Mouse (Mus musculus): ENCODE measurements around the gene Rab8a. TPM values are rescaled to one million over a fixed set of nuclear protein-coding genes. Genes with fewer than 3 reads are reported as not detected.

Rab8a gene
- polyA plus RNA-seq, 1 experiment from 2014 or later: 110 TPM

GRCm38 (mm10) chr8:72149056-72149455 is 11.9 kb upstream of the Rab8a start:
- 84% methylated on average over 1 of the region's 1 CpGs for WGBS
- no peak for ATAC-seq (ENCODE audit: insufficient number of reproducible peaks, low FRiP score, low TSS enrichment, low read depth)
- Histone ChIP-seq H3K36me3 (peaks cover 88% of the 10 kb centered on the region), H3K4me3 (no peak overlapping the region), H3K4me2 (no peak overlapping the region), H3K27ac (no peak overlapping the region), H3K9me3 (no peaks in the 10 kb centered on the region), H3K27me3 (no peaks in the 10 kb centered on the region), H3K9ac (no peak overlapping the region), H3K4me1 (no peaks in the 10 kb centered on the region)

- H3K36me3 ChIP-seq: peaks cover 67% of the 10 kb centered on the region
- H3K27me3 ChIP-seq: no peaks in the 10 kb centered on the region
- H3K27ac ChIP-seq: no peak overlapping the region
- no peak overlapping the region for H3K9ac ChIP-seq
- no peaks in the 10 kb centered on the region for H3K4me1 ChIP-seq
- 82% methylated on average over 3 of the region's 3 CpGs for WGBS
- no peak for ATAC-seq (ENCODE audit: insufficient number of reproducible peaks, low FRiP score, low TSS enrichment, low read depth)
- H3K4me2 ChIP-seq: no peak overlapping the region
- no peaks in the 10 kb centered on the region for H3K9me3 ChIP-seq
- no peak overlapping the region for H3K4me3 ChIP-seq
Measured at GRCm38 (mm10) chr8:72151418-72152078, 9.5 kb upstream of the Rab8a start.

GRCm38 (mm10) chr8:72153382-72153781 is 7.6 kb upstream of the Rab8a start:
- Histone ChIP-seq H3K9me3 (no peaks in the 10 kb centered on the region), H3K4me3 (no peak overlapping the region), H3K4me2 (no peak overlapping the region), H3K36me3 (peaks cover 49% of the 10 kb centered on the region), H3K9ac (no peak overlapping the region), H3K4me1 (no peaks in the 10 kb centered on the region), H3K27ac (0 out of 2 replicates have a peak overlapping the region, but pooled peaks have one; percentile 11), H3K27me3 (no peaks in the 10 kb centered on the region)
- no peak for ATAC-seq (ENCODE audit: insufficient number of reproducible peaks, low FRiP score, low TSS enrichment, low read depth)

- Histone ChIP-seq H3K9me3 (no peaks in the 10 kb centered on the region), H3K9ac (no peak overlapping the region), H3K27ac (no peak overlapping the region), H3K4me1 (peaks cover 28% of the 10 kb centered on the region), H3K27me3 (no peaks in the 10 kb centered on the region), H3K36me3 (peaks cover 7% of the 10 kb centered on the region; the same call in 1 of the 2 replicates), H3K4me2 (no peak overlapping the region), H3K4me3 (no peak overlapping the region)
- 78% methylated on average over 2 of the region's 2 CpGs for WGBS
- ATAC-seq (ENCODE audit: insufficient number of reproducible peaks, low FRiP score, low TSS enrichment, low read depth): no peak
Measured at GRCm38 (mm10) chr8:72158096-72158495, 2.9 kb upstream of the Rab8a start.

- H3K36me3 ChIP-seq: peaks cover under 1% of the 10 kb centered on the region; the same call in 1 of the 2 replicates
- no peaks in the 10 kb centered on the region for H3K9me3 ChIP-seq
- no peaks in the 10 kb centered on the region for H3K27me3 ChIP-seq
- WGBS: 78% methylated on average over 3 of the region's 3 CpGs
- ATAC-seq (ENCODE audit: insufficient number of reproducible peaks, low FRiP score, low TSS enrichment, low read depth): no peak
- H3K27ac ChIP-seq: no peak overlapping the region
- H3K4me1 ChIP-seq: peaks cover 28% of the 10 kb centered on the region
- H3K4me2 ChIP-seq: no peak overlapping the region
- no peak overlapping the region for H3K9ac ChIP-seq
- no peak overlapping the region for H3K4me3 ChIP-seq
Measured at GRCm38 (mm10) chr8:72158726-72159125, 2.3 kb upstream of the Rab8a start.

- Histone ChIP-seq H3K4me1 (peaks cover 28% of the 10 kb centered on the region), H3K4me2 (peak overlapping the region; percentile 74), H3K9ac (no peak overlapping the region), H3K36me3 (peaks cover 5% of the 10 kb centered on the region; the same call in 1 of the 2 replicates), H3K27me3 (no peaks in the 10 kb centered on the region), H3K4me3 (peak overlapping the region; percentile 92), H3K9me3 (no peaks in the 10 kb centered on the region), H3K27ac (no peak overlapping the region)
- WGBS: 65% methylated on average over 3 of the region's 3 CpGs
- ATAC-seq (ENCODE audit: insufficient number of reproducible peaks, low FRiP score, low TSS enrichment, low read depth): no peak
Measured at GRCm38 (mm10) chr8:72160007-72160406, 993 bp upstream of the Rab8a start.

GRCm38 (mm10) chr8:72162821-72163220 is 1.8 kb downstream of the Rab8a start:
- Histone ChIP-seq H3K4me3 (no peak overlapping the region), H3K9me3 (no peaks in the 10 kb centered on the region), H3K27me3 (no peaks in the 10 kb centered on the region), H3K4me2 (no peak overlapping the region), H3K4me1 (peaks cover 28% of the 10 kb centered on the region), H3K36me3 (peaks cover 13% of the 10 kb centered on the region; the same call in 1 of the 2 replicates), H3K27ac (no peak overlapping the region), H3K9ac (no peak overlapping the region)
- ATAC-seq (ENCODE audit: insufficient number of reproducible peaks, low FRiP score, low TSS enrichment, low read depth): no peak

GRCm38 (mm10) chr8:72169098-72169668 is 8.2 kb downstream of the Rab8a start:
- 89% methylated on average over 3 of the region's 3 CpGs for WGBS
- Histone ChIP-seq H3K4me2 (no peak overlapping the region), H3K9ac (no peak overlapping the region), H3K36me3 (peaks cover 76% of the 10 kb centered on the region), H3K27me3 (no peaks in the 10 kb centered on the region), H3K9me3 (no peaks in the 10 kb centered on the region), H3K4me1 (no peaks in the 10 kb centered on the region), H3K4me3 (no peak overlapping the region), H3K27ac (no peak overlapping the region)
- no peak for ATAC-seq (ENCODE audit: insufficient number of reproducible peaks, low FRiP score, low TSS enrichment, low read depth)

GRCm38 (mm10) chr8:72169681-72170249 is 8.8 kb downstream of the Rab8a start:
- H3K27ac ChIP-seq: no peak overlapping the region
- no peaks in the 10 kb centered on the region for H3K27me3 ChIP-seq
- H3K4me2 ChIP-seq: no peak overlapping the region
- 78% methylated on average over 3 of the region's 3 CpGs for WGBS
- no peaks in the 10 kb centered on the region for H3K9me3 ChIP-seq
- H3K4me3 ChIP-seq: no peak overlapping the region
- no peak for ATAC-seq (ENCODE audit: insufficient number of reproducible peaks, low FRiP score, low TSS enrichment, low read depth)
- no peak overlapping the region for H3K9ac ChIP-seq
- H3K4me1 ChIP-seq: no peaks in the 10 kb centered on the region
- H3K36me3 ChIP-seq: peaks cover 79% of the 10 kb centered on the region

- H3K4me2 ChIP-seq: no peak overlapping the region
- H3K27me3 ChIP-seq: no peaks in the 10 kb centered on the region
- no peak overlapping the region for H3K27ac ChIP-seq
- WGBS: 67% methylated on average over 5 of the region's 5 CpGs
- no peak for ATAC-seq (ENCODE audit: insufficient number of reproducible peaks, low FRiP score, low TSS enrichment, low read depth)
- no peak overlapping the region for H3K4me3 ChIP-seq
- H3K4me1 ChIP-seq: no peaks in the 10 kb centered on the region
- no peak overlapping the region for H3K9ac ChIP-seq
- H3K36me3 ChIP-seq: peaks cover 93% of the 10 kb centered on the region
- no peaks in the 10 kb centered on the region for H3K9me3 ChIP-seq
Measured at GRCm38 (mm10) chr8:72177346-72177925, 16.4 kb downstream of the Rab8a start.

GRCm38 (mm10) chr8:72183554-72184202 is 22.7 kb downstream of the Rab8a start:
- Histone ChIP-seq H3K4me3 (no peak overlapping the region), H3K4me1 (no peaks in the 10 kb centered on the region), H3K27me3 (no peaks in the 10 kb centered on the region), H3K36me3 (peaks cover 31% of the 10 kb centered on the region), H3K9me3 (no peaks in the 10 kb centered on the region), H3K27ac (no peak overlapping the region), H3K4me2 (no peak overlapping the region), H3K9ac (no peak overlapping the region)
- WGBS: 88% methylated on average over 2 of the region's 2 CpGs
- no peak for ATAC-seq (ENCODE audit: insufficient number of reproducible peaks, low FRiP score, low TSS enrichment, low read depth)

All from limb, embryonic 15.5 days (tissue).